Mouse (Mus musculus): ENCODE data around the gene Ptpru. TPM values are rescaled to one million over a fixed set of nuclear protein-coding genes. Genes with fewer than 3 reads are reported as not detected.
"Not testable (repeated sequence)": the region's sequence is repeated elsewhere in the genome, so short reads cannot be mapped to it uniquely, and the experiment has no call there.

The Ptpru gene
- polyA plus RNA-seq, 1 experiment from 2014 or later: 4.6 TPM

- H3K9me3 ChIP-seq: no peaks in the 10 kb centered on the region
- H3K9ac ChIP-seq: no peak overlapping the region
- no peaks in the 10 kb centered on the region for H3K27me3 ChIP-seq (replicated peaks)
- H3K4me1 ChIP-seq (replicated peaks): peaks cover 5% of the 10 kb centered on the region; the same call in 1 of the 2 replicates
- ATAC-seq: no peak; the same call in 1 of the 2 replicates
- no peak overlapping the region for H3K4me2 ChIP-seq (replicated peaks)
- 71% methylated on average over 8 of the region's 8 CpGs for WGBS
- no peak overlapping the region for H3K4me3 ChIP-seq (replicated peaks)
- H3K36me3 ChIP-seq: no peaks in the 10 kb centered on the region
- H3K27ac ChIP-seq: no peak overlapping the region
Observed at GRCm38 (mm10) chr4:131829123-131829522, 9.0 kb downstream of the Ptpru start.

- no peak overlapping the region for H3K27ac ChIP-seq
- no peak overlapping the region for H3K9ac ChIP-seq
- no peak overlapping the region for H3K4me3 ChIP-seq (replicated peaks)
- no peak overlapping the region for H3K4me2 ChIP-seq (replicated peaks)
- no peaks in the 10 kb centered on the region for H3K9me3 ChIP-seq
- H3K36me3 ChIP-seq: no peaks in the 10 kb centered on the region
- peak; percentile 24; the same call in 1 of the 2 replicates for ATAC-seq
- peaks cover 10% of the 10 kb centered on the region; the same call in 1 of the 2 replicates for H3K4me1 ChIP-seq (replicated peaks)
- no peaks in the 10 kb centered on the region for H3K27me3 ChIP-seq (replicated peaks)
- 16% methylated on average over 6 of the region's 6 CpGs for WGBS
Observed at GRCm38 (mm10) chr4:131826905-131827304, 11.2 kb downstream of the Ptpru start.

- no peak overlapping the region for H3K4me2 ChIP-seq (replicated peaks)
- no peaks in the 10 kb centered on the region for H3K9me3 ChIP-seq
- no peaks in the 10 kb centered on the region for H3K27me3 ChIP-seq (replicated peaks)
- H3K4me3 ChIP-seq (replicated peaks): no peak overlapping the region
- H3K9ac ChIP-seq: no peak overlapping the region
- H3K27ac ChIP-seq: no peak overlapping the region
- WGBS: 43% methylated on average over 8 of the region's 8 CpGs
- peaks cover 14% of the 10 kb centered on the region; the same call in 1 of the 2 replicates for H3K4me1 ChIP-seq (replicated peaks)
- H3K36me3 ChIP-seq: no peaks in the 10 kb centered on the region
- no peak for ATAC-seq
Observed at GRCm38 (mm10) chr4:131825830-131826229, 12.3 kb downstream of the Ptpru start.

- Histone ChIP-seq H3K4me3 (replicated peaks) (no peak overlapping the region), H3K4me1 (replicated peaks) (peaks cover 14% of the 10 kb centered on the region; the same call in 1 of the 2 replicates), H3K9me3 (no peaks in the 10 kb centered on the region), H3K27ac (no peak overlapping the region), H3K4me2 (replicated peaks) (no peak overlapping the region), H3K9ac (no peak overlapping the region), H3K27me3 (replicated peaks) (no peaks in the 10 kb centered on the region), H3K36me3 (no peaks in the 10 kb centered on the region)
- 74% methylated on average over 3 of the region's 3 CpGs for WGBS
- ATAC-seq: no peak
Observed at GRCm38 (mm10) chr4:131824939-131825338, 13.1 kb downstream of the Ptpru start.

GRCm38 (mm10) chr4:131822583-131822982 is 15.5 kb downstream of the Ptpru start:
- ATAC-seq: peak; percentile 78
- Histone ChIP-seq H3K4me2 (replicated peaks) (no peak overlapping the region), H3K36me3 (no peaks in the 10 kb centered on the region), H3K9me3 (no peaks in the 10 kb centered on the region), H3K27ac (0 out of 2 replicates have a peak overlapping the region, but pooled peaks have one; percentile 22), H3K9ac (no peak overlapping the region), H3K4me3 (replicated peaks) (no peak overlapping the region), H3K27me3 (replicated peaks) (no peaks in the 10 kb centered on the region), H3K4me1 (replicated peaks) (peaks cover 14% of the 10 kb centered on the region; the same call in 1 of the 2 replicates)
- 58% methylated on average over 3 of the region's 3 CpGs for WGBS

- Histone ChIP-seq H3K36me3 (no peaks in the 10 kb centered on the region), H3K9me3 (no peaks in the 10 kb centered on the region), H3K4me3 (replicated peaks) (no peak overlapping the region), H3K27me3 (replicated peaks) (no peaks in the 10 kb centered on the region), H3K4me2 (replicated peaks) (no peak overlapping the region), H3K4me1 (replicated peaks) (peaks cover 9% of the 10 kb centered on the region; the same call in 1 of the 2 replicates), H3K9ac (no peak overlapping the region), H3K27ac (no peak overlapping the region)
- WGBS: 63% methylated on average over 16 of the region's 16 CpGs
- ATAC-seq: no peak
Observed at GRCm38 (mm10) chr4:131821161-131821731, 16.8 kb downstream of the Ptpru start.

GRCm38 (mm10) chr4:131818926-131819325 is 19.2 kb downstream of the Ptpru start:
- Histone ChIP-seq H3K4me2 (replicated peaks) (no peak overlapping the region), H3K4me3 (replicated peaks) (no peak overlapping the region), H3K27ac (no peak overlapping the region), H3K27me3 (replicated peaks) (no peaks in the 10 kb centered on the region), H3K4me1 (replicated peaks) (peaks cover 9% of the 10 kb centered on the region; the same call in 1 of the 2 replicates), H3K36me3 (no peaks in the 10 kb centered on the region), H3K9ac (no peak overlapping the region), H3K9me3 (no peaks in the 10 kb centered on the region)
- no peak for ATAC-seq
- 62% methylated on average over 23 of the region's 23 CpGs for WGBS

- Histone ChIP-seq H3K4me3 (replicated peaks) (no peak overlapping the region), H3K9me3 (no peaks in the 10 kb centered on the region), H3K27me3 (replicated peaks) (no peaks in the 10 kb centered on the region), H3K27ac (no peak overlapping the region), H3K4me1 (replicated peaks) (no peaks in the 10 kb centered on the region), H3K9ac (no peak overlapping the region), H3K36me3 (no peaks in the 10 kb centered on the region), H3K4me2 (replicated peaks) (no peak overlapping the region)
- peak; percentile 15; the same call in 1 of the 2 replicates for ATAC-seq
- 64% methylated on average over 10 of the region's 10 CpGs for WGBS
Observed at GRCm38 (mm10) chr4:131815774-131816173, 22.3 kb downstream of the Ptpru start.

GRCm38 (mm10) chr4:131814869-131815268 is 23.2 kb downstream of the Ptpru start:
- Histone ChIP-seq H3K4me3 (replicated peaks) (no peak overlapping the region), H3K27me3 (replicated peaks) (no peaks in the 10 kb centered on the region), H3K9ac (no peak overlapping the region), H3K27ac (no peak overlapping the region), H3K4me2 (replicated peaks) (no peak overlapping the region), H3K36me3 (no peaks in the 10 kb centered on the region), H3K4me1 (replicated peaks) (no peaks in the 10 kb centered on the region), H3K9me3 (no peaks in the 10 kb centered on the region)
- ATAC-seq: no peak
- 78% methylated on average over 10 of the region's 10 CpGs for WGBS

- no peak overlapping the region for H3K4me3 ChIP-seq (replicated peaks)
- no peaks in the 10 kb centered on the region for H3K4me1 ChIP-seq (replicated peaks)
- WGBS: 72% methylated on average over 7 of the region's 7 CpGs
- ATAC-seq: no peak
- no peak overlapping the region for H3K4me2 ChIP-seq (replicated peaks)
- no peaks in the 10 kb centered on the region for H3K9me3 ChIP-seq
- H3K27me3 ChIP-seq (replicated peaks): no peaks in the 10 kb centered on the region
- no peak overlapping the region for H3K9ac ChIP-seq
- H3K27ac ChIP-seq: no peak overlapping the region
- no peaks in the 10 kb centered on the region for H3K36me3 ChIP-seq
Observed at GRCm38 (mm10) chr4:131813798-131814197, 24.3 kb downstream of the Ptpru start.

- Histone ChIP-seq H3K4me1 (replicated peaks) (no peaks in the 10 kb centered on the region), H3K36me3 (no peaks in the 10 kb centered on the region), H3K9ac (no peak overlapping the region), H3K27ac (no peak overlapping the region), H3K4me3 (replicated peaks) (no peak overlapping the region), H3K9me3 (no peaks in the 10 kb centered on the region), H3K27me3 (replicated peaks) (no peaks in the 10 kb centered on the region), H3K4me2 (replicated peaks) (no peak overlapping the region)
- 81% methylated on average over 11 of the region's 11 CpGs for WGBS
- ATAC-seq: no peak
Observed at GRCm38 (mm10) chr4:131812458-131812857, 25.6 kb downstream of the Ptpru start.

GRCm38 (mm10) chr4:131805255-131805654 is 32.8 kb downstream of the Ptpru start:
- Histone ChIP-seq H3K4me2 (replicated peaks) (no peak overlapping the region), H3K4me1 (replicated peaks) (0 out of 2 replicates have a peak, but pooled peaks cover 6% of the 10 kb centered on the region), H3K9me3 (no peaks in the 10 kb centered on the region), H3K4me3 (replicated peaks) (no peak overlapping the region), H3K36me3 (no peaks in the 10 kb centered on the region), H3K27me3 (replicated peaks) (no peaks in the 10 kb centered on the region), H3K9ac (no peak overlapping the region), H3K27ac (no peak overlapping the region)
- 70% methylated on average over 3 of the region's 3 CpGs for WGBS
- ATAC-seq: no peak

- H3K36me3 ChIP-seq; H3K4me3 ChIP-seq (replicated peaks); H3K27ac ChIP-seq; H3K4me1 ChIP-seq (replicated peaks); H3K9ac ChIP-seq; H3K27me3 ChIP-seq (replicated peaks); H3K4me2 ChIP-seq (replicated peaks); H3K9me3 ChIP-seq: not testable (repeated sequence)
- WGBS: 95% methylated on average over 4 of the region's 6 CpGs
- 0 out of 2 replicates have a peak, but pooled peaks have one; percentile 36 for ATAC-seq
Observed at GRCm38 (mm10) chr4:131804732-131805131, 33.4 kb downstream of the Ptpru start.

Measured in intestine, embryonic 15.5 days (tissue).